Mouse (Mus musculus) embryonic stem cell, embryonic (primary cell): ENCODE data around the gene Phf20.

Experiments used
- CTCF ChIA-PET, 4 experiments: fragments of 300-600 bp in 2 of 4; fragments of 350-600 bp in 2 of 4; sonication (Branson Sonifier 250); formaldehyde crosslinking; loops; one replicate each; lab custom pipeline; 2022; ENCODE audit warnings: inconsistent platforms in 2 of 4; lab: Charles Lee
- POLR2A ChIA-PET, 4 experiments: fragments of 300-600 bp in 2 of 4; fragments of 350-600 bp in 2 of 4; sonication (Branson Sonifier 250); formaldehyde crosslinking; loops; one replicate each; lab custom pipeline; 2022; ENCODE audit warnings: antibody characterized with exemption in 4 of 4, inconsistent platforms in 1 of 4; lab: Charles Lee

Gene Phf20

DNA sequence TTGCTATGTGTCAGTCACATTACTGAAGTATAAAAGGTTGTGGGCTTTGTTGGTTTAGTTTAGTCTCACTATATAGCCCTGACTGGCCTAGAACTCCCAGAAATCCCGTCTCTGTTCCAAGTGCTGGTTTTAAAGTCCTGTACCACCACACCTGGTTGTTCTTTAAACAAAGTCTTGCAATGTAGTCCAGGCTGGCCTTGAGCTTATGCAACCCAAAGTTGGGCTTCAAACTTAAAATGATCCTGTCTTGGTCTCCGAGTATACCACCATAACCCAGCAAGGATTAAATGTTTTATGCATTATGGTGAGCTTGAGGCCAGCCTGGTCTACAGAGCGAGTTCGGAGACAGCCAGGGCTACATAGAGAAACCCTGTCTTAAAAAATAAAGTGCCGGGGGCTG lies 113.7 kb downstream of the Phf20 start:
- CTCF ChIA-PET, result no interaction called here
- POLR2A ChIA-PET, result interaction anchor here in 1 of 4 experiments (0.6 kb wide), 1 partner anchor 98 kb away, joined by 4 read pairs; no protein-coding TSS in a partner anchor

- POLR2A ChIA-PET, result interaction anchor here in 1 of 4 experiments (0.6 kb wide), 1 partner anchor 98 kb away, joined by 4 read pairs; no protein-coding TSS in a partner anchor
- CTCF ChIA-PET, result no interaction called here
Measured at GRCm38 (mm10) chr2:156310455-156310854, 114.2 kb downstream of the Phf20 start.

DNA sequence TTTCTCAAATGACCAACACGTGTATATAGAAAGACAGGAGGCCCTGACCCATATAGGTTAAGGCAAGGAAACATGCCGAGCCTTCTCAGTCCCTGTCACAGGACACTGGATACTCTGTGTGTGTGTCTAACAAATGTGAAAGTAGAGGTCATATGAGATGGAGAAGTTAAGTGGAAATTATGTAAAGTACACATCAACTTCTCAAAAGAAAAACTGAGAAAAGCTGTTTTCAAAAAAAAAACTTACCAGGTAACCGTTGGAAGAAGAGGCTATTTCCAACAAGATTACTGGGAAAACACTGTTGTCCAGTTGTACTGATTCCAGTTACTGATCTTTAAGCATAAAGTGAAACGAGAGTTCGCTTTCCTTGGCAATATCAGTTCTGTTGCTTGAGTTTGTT lies 114.7 kb downstream of the Phf20 start:
- ChIA-PET POLR2A (interaction anchor here in 2 of 4 experiments (1.2 to 2.4 kb wide), 10 partner anchors 9 to 135 kb away, joined by 3 to 15 read pairs (median 6); partner anchors contain the start of gene Rbm39 (in 2 of the 2)), CTCF (interaction anchor here in 1 of 4 experiments (1.2 to 1.7 kb wide), 2 partner anchors 34 to 42 kb away, joined by 3 to 5 read pairs; no protein-coding TSS in a partner anchor)

DNA sequence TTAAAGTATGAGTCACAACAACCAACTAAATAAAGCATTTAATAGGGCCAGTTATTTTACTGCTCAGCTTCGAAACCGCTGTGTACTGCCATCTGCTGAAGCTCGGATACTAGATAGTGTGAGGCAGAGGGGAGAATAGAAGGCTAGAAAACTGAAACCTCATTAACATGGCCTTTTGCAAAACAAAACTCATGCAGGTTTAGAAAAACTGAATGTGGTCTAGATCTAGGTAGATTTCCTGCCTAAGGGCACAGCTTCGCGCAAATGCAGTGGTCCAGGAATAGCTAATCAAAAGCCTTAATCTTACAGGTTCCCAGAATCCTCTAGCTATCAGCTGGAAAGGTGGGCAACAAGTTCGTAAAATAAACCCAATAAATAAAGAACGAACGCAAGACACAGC lies 115.2 kb downstream of the Phf20 start:
- ChIA-PET CTCF (interaction anchor here in 3 of 4 experiments (0.6 to 1.8 kb wide), 10 partner anchors 8 to 204 kb away, joined by 3 to 6 read pairs (median 4); partner anchors contain the start of gene Romo1 (in 1 of the 3)), POLR2A (interaction anchor here in 3 of 4 experiments (0.8 to 2.4 kb wide), 34 partner anchors 8 to 355 kb away, joined by 3 to 15 read pairs (median 4); partner anchors contain the start of genes Rbm39 (in 2 of the 3), Cep250 (in 1 of the 3), Epb41l1 (in 1 of the 3) and Phf20 (in 1 of the 3))

GRCm38 (mm10) chr2:156311841-156312291 lies 115.6 kb downstream of the Phf20 start:
- ChIA-PET CTCF (interaction anchor here in 3 of 4 experiments (0.6 to 1.8 kb wide), 17 partner anchors 8 to 620 kb away, joined by 3 to 6 read pairs (median 4); partner anchors contain the start of genes Romo1 (in 1 of the 3) and Trpc4ap (in 1 of the 3)), POLR2A (interaction anchor here in 3 of 4 experiments (0.6 to 2.4 kb wide), 51 partner anchors 8 to 1062 kb away, joined by 3 to 15 read pairs (median 4); partner anchors contain the start of genes Phf20 (in 2 of the 3), Rbm39 (in 2 of the 3), Cep250 (in 1 of the 3) and Epb41l1 (in 1 of the 3))

DNA sequence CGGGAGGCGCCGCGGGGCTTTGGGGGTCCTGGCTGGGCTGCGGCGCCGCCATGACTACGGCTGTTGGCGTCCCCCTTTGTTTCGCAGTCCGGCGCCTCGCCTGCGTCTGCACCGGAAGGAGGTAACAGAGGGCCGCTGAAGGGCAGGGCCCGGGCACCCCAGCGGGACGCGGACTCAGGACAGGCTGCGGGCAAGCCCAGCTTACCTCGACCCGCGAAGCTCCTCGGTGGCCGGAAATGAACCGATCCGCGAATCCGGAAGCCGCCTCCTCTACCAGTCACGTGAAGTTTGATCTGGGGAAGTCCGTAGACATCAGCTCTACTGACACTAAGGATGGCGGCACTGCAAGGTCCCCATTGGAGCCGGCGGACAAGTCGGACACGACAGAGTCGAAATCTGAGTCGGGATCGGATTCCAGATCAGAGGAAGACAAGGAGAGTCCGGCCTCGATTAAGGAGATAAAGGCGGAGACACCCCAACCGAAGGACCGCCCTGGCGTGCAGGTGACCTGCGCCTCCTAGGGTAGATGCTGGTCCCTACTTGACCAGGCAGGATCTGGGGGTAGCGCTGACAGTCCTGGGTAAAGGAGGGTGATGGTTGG lies 116.1 kb downstream of the Phf20 start, which contains the start of the genes Cnbd2 and Scand1:
TSS of gene Cnbd2 (plus strand) at position 3 of the 601 bp plus-strand sequence.
TSS of gene Scand1 (minus strand) at position 408 of the 601 bp plus-strand sequence.
- ChIA-PET POLR2A (interaction anchor here in 3 of 4 experiments (0.6 to 2.4 kb wide), 60 partner anchors 8 to 1061 kb away, joined by 3 to 15 read pairs (median 3); partner anchors contain the start of genes Phf20 (in 2 of the 3), Rbm39 (in 2 of the 3), 6430550D23Rik (in 1 of the 3) and Cep250 (in 1 of the 3)), CTCF (interaction anchor here (0.5 to 1.8 kb wide), 20 partner anchors 7 to 620 kb away, joined by 3 to 9 read pairs (median 4); partner anchors contain the start of genes Epb41l1 (in 1 of the 4), Romo1 (in 1 of the 4) and Trpc4ap (in 1 of the 4))

GRCm38 (mm10) chr2:156313153-156313552 lies 116.9 kb downstream of the Phf20 start:
- ChIA-PET CTCF (interaction anchor here in 3 of 4 experiments (0.6 to 1.8 kb wide), 7 partner anchors 8 to 108 kb away, joined by 3 to 6 read pairs (median 4); partner anchors contain the start of gene Epb41l1 (in 1 of the 3)), POLR2A (interaction anchor here in 2 of 4 experiments (0.6 to 2.4 kb wide), 24 partner anchors 9 to 1121 kb away, joined by 3 to 15 read pairs (median 4); partner anchors contain the start of genes Rbm39 (in 2 of the 2), Cep250 (in 1 of the 2), Nfs1 (in 1 of the 2) and Phf20 (in 1 of the 2))

DNA sequence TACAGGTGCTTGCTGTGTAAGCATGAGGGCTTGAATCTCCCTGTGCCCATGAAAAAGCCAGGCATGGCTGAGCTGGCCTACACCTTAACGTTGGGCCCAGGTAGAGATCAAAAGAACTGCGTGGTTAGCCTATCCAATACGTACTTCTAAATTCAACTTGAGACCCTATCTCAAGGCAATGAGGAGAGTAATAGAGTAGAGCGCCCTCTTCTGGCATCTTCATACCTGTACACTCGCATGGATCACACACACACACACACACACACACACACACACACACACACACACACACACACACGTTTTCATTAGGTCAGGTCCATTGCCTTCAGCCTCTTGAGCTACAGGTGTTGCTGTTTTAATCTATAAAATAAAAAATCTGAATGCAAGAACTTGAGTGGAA lies 118.5 kb downstream of the Phf20 start:
- CTCF ChIA-PET, result interaction anchor here in 3 of 4 experiments (0.7 to 1.6 kb wide), 3 partner anchors 9 to 10 kb away, joined by 4 to 7 read pairs (median 5); no protein-coding TSS in a partner anchor
- POLR2A ChIA-PET, result interaction anchor here in 1 of 4 experiments (0.6 kb wide), 2 partner anchors 26 to 333 kb away, joined by 3 read pairs; no protein-coding TSS in a partner anchor

- ChIA-PET POLR2A (interaction anchor here in 1 of 4 experiments (1.3 kb wide), 1 partner anchor 13 kb away, joined by 3 read pairs; no protein-coding TSS in a partner anchor), CTCF (no interaction called here)
Measured at GRCm38 (mm10) chr2:156318491-156318890, 122.2 kb downstream of the Phf20 start.

GRCm38 (mm10) chr2:156321538-156321937 lies 125.3 kb downstream of the Phf20 start:
- ChIA-PET CTCF (interaction anchor here in 2 of 4 experiments (0.6 to 0.8 kb wide), 4 partner anchors 14 to 699 kb away, joined by 3 to 4 read pairs (median 3); no protein-coding TSS in a partner anchor), POLR2A (interaction anchor here in 3 of 4 experiments (0.8 to 1.8 kb wide), 3 partner anchors 9 to 141 kb away, joined by 3 to 5 read pairs (median 4); partner anchors contain the start of genes Cnbd2 (in 1 of the 3), Rbm39 (in 1 of the 3) and Scand1 (in 1 of the 3))

DNA sequence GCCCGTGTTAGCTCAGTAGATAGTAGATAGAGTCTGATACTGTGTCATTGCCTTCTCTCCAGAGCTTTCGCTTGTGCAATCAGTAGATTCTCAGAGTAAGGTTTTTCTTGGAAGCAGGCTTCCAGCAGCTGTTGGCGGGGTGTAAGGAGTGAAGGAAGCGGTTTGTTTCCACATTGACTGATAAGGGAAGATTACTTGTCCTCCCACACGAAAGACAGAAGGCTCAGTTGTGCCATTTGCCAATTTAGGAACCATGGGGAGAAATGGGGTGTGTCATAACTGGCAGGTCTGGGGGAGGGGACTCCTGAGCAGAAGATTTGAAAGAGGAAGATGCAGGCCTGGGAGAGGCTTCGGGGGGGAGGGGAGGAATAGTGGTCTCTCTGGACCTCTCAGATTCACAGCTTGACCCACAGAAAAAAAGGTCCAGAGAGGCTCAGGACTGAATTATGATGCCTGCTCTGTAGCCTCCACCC lies 127.9 kb downstream of the Phf20 start:
- CTCF ChIA-PET, result interaction anchor here in 1 of 4 experiments (0.9 to 2.3 kb wide), 3 partner anchors 10 to 18 kb away, joined by 4 to 7 read pairs (median 5); no protein-coding TSS in a partner anchor
- POLR2A ChIA-PET, result interaction anchor here in 2 of 4 experiments (0.9 to 1.5 kb wide), 5 partner anchors 9 to 17 kb away, joined by 3 to 5 read pairs (median 3); partner anchors contain the start of genes Cnbd2 (in 2 of the 2) and Scand1 (in 2 of the 2)

GRCm38 (mm10) chr2:156324681-156325080 lies 128.4 kb downstream of the Phf20 start:
- POLR2A ChIA-PET, result interaction anchor here in 2 of 4 experiments (0.5 to 1.5 kb wide), 5 partner anchors 8 to 79 kb away, joined by 3 to 5 read pairs (median 3); partner anchors contain the start of genes Cnbd2 (in 2 of the 2) and Scand1 (in 2 of the 2)
- CTCF ChIA-PET, result interaction anchor here in 1 of 4 experiments (2.3 kb wide), 1 partner anchor 19 kb away, joined by 7 read pairs; no protein-coding TSS in a partner anchor

DNA sequence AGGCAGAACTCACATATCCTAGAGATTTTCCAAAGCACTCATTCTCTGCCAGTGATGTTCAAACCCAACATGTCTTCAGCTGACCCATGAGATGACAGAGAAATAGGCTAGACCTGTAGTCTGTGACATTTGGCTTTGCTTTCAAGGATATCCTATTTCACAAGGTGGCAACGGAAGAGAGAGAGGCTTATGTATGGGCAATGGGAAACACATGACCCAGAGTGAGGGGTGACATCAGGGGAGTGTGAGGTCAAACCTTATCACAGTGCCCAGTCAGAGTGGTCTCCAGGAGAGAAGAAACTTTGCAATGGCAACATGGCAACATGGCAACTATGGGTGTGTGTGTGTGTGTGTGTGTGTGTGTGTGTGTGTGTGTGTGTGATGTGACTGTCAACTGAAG lies 134.4 kb downstream of the Phf20 start:
- ChIA-PET POLR2A (interaction anchor here in 1 of 4 experiments (0.9 to 1.8 kb wide), 5 partner anchors 12 to 28 kb away, joined by 3 to 4 read pairs (median 3); partner anchors contain the start of gene Scand1), CTCF (interaction anchor here in 2 of 4 experiments (0.6 to 1.4 kb wide), 2 partner anchors 26 to 1825 kb away, joined by 3 read pairs; no protein-coding TSS in a partner anchor)

DNA sequence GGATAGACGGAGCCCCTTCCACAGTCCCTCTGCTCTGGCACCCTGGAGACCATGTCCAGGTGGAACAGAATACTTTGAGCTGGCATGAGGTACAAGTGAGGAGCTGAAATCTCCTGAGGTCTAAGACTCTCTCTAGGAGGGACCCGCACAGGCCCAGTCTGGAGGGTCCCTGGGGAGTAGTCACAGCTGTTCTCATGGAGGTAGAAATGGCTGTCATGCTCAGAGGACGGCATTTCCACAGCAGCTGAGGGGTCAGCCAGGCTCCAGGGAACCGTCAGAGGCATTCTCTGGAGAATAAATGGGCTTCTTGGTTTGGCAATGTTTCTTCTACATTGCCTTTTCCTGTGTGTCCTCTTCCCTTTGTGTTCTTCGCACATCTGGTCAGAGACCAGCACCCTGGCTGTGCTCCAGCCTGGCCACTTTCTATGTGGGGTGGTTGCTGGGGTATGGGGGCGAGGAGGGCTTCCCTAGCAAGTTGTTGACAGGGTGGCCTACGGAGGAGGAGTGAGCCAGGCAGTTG lies 135.2 kb downstream of the Phf20 start:
- POLR2A ChIA-PET, result interaction anchor here in 1 of 4 experiments (0.9 to 1.8 kb wide), 5 partner anchors 12 to 29 kb away, joined by 3 to 4 read pairs (median 3); partner anchors contain the start of gene Scand1
- CTCF ChIA-PET, result interaction anchor here in 2 of 4 experiments (0.6 to 1.4 kb wide), 2 partner anchors 26 to 1824 kb away, joined by 3 read pairs; no protein-coding TSS in a partner anchor

DNA sequence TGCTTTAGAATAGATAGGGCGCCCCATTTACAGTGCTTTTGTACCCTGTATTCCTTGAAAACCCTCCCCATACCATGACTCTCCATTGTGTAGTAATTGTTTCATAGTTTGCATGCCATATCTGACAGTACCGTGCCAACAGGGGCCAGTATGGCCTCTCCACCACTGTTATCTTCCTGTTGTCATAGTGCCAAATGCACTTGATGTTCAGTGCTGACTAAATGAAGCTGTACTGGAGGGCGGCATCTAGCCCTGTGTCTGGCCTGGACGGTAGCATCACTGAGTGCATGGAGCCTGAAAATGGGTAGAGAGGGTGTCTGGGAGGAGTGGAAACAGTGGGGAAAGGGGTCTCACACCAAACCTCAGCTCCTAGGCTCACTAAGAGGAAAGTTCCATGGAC lies 143.8 kb downstream of the Phf20 start:
- POLR2A ChIA-PET, result interaction anchor here in 1 of 4 experiments (1.7 kb wide), 1 partner anchor 23 kb away, joined by 4 read pairs; no protein-coding TSS in a partner anchor
- CTCF ChIA-PET, result no interaction called here

DNA sequence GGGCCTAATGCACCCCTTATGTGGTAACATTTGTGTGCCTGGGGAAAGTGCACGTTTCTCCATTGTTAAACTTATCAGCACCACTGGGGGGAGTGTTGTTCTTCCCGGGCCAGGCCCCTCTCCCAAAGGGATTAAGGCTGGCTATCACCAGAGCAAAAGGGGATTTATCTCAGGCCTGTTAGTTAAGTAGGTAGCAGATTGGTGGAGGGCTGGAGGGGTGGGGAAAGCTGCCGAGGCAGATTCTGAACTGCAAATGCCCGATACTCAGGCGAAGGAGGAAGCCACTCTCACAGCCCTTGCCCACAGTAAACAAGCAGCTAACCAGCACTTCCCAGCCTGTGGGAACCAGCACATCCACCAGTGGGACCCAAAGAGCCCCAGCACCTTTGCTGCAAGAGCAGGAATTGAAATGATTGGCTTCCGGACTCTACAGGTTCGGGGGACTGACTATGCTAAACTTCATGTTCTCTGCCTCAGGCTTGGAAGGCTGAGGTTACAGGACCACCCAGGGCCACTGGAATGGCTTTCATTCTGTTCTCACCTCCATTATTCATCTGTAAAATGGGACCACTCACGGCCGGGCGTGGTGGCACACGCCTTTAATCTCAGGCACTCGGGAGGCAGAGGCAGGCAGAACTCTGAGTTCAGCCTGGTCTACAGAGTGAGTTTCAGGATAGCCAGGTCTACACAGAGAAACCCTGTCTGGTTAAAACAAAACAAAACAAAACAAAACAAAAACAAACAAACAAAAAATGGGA lies 148.7 kb downstream of the Phf20 start:
- CTCF ChIA-PET, result interaction anchor here in 3 of 4 experiments (0.6 to 2.0 kb wide), 9 partner anchors 7 to 558 kb away, joined by 3 to 5 read pairs (median 3); partner anchors contain the start of genes Cnbd2 (in 1 of the 3) and Scand1 (in 1 of the 3)
- POLR2A ChIA-PET, result interaction anchor here in 3 of 4 experiments (0.7 to 2.6 kb wide), 7 partner anchors 14 to 202 kb away, joined by 3 to 13 read pairs (median 3); partner anchors contain the start of genes Aar2 (in 1 of the 3), Cnbd2 (in 1 of the 3) and Scand1 (in 1 of the 3)
